8 mouse cellular contexts compared by ENCODE assay signal in the genomic region with DNA sequence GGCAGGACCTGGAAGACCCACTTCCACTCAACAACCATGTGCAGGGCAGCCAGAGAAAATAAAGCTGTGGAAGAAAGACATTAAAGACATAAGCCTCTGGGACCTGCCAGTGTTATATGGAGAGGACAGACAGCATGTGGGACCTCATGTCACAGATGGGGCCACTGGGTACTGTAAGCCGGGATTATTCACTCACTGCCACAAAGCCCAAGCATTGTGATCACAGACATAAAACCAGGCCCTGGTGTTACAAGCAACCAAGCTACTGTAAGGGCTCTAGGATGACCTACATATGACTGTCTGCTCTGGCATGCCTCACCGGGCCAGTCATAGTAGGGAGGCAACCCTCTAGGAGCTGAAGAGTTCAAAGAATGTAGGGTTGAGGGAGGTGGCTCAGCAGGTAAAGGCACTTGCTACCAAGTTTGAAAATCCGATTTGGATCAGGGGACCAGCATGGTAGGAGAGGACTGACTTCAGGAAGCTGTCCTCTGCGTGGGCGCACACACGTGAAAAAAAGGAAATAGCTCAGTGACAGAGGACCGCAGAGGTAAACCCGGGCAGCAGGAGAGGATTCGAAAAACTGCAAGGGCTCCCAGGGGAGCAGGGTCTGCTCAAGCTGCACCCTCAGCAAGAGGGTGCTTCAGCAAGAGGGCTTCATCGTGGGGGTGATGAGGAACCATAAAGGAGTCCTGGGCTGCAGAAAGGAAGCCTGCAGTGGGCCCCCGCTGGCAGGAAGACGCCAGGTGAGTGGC. TPM values are rescaled to one million over a fixed set of nuclear protein-coding genes. Genes with fewer than 3 reads are reported as not detected.
DNase-seq lines count a peak whose midpoint lies in the region; ATAC-seq and TF ChIP-seq lines count a peak whose summit lies in the region.

No protein-coding gene starts in this region.

- peaks cover 49% of the 10 kb centered on the region for H3K4me1 ChIP-seq in kidney, embryonic 15.5 days
- peaks cover 6% of the 10 kb centered on the region for H3K4me1 ChIP-seq in ES-Bruce4 (ENCODE audit: control insufficient read depth, insufficient read depth, low read length)
- H3K4me1 ChIP-seq in limb, embryonic 13.5 days = peaks cover 28% of the 10 kb centered on the region
- peaks cover 42% of the 10 kb centered on the region for H3K4me1 ChIP-seq in olfactory bulb, adult 2 months (ENCODE audit: control insufficient read depth, insufficient read depth, low read length)

- H3K4me2 ChIP-seq in kidney, embryonic 15.5 days = peak overlapping the region; percentile 90
- peak overlapping the region; percentile 98 for H3K4me2 ChIP-seq in limb, embryonic 13.5 days (replicated peaks)

- peak overlapping the region; percentile 81 for H3K27ac ChIP-seq in kidney, embryonic 15.5 days
- no peak overlapping the region for H3K27ac ChIP-seq in ES-Bruce4 (ENCODE audit: insufficient read depth, low read length)
- H3K27ac ChIP-seq in limb, embryonic 13.5 days = 0 out of 2 replicates have a peak overlapping the region, but pooled peaks have one; percentile 6
- no peak overlapping the region for H3K27ac ChIP-seq in olfactory bulb, adult 2 months (ENCODE audit: insufficient read depth, low read depth, low read length)

- TF ChIP-seq EP300 in ES-Bruce4 (IDR thresholded peaks at IDR 0.05; ENCODE audit: insufficient read depth, low read depth, low read length) = no peak

- DNase-seq in kidney, postnatal 36 days = no peak
- DNase-seq in frontal cortex, adult 2 months (ENCODE audit: extremely low spot score in 1 of 2, low spot score in 1 of 2) = no peak
- DNase-seq in urinary bladder, postnatal 4 days (ENCODE audit: low spot score in 2 of 2) = no peak

- H3K36me3 ChIP-seq in kidney, embryonic 15.5 days = peaks cover 22% of the 10 kb centered on the region
- H3K36me3 ChIP-seq in ES-Bruce4 (ENCODE audit: control insufficient read depth, insufficient read depth, low read length, poor library complexity, severe bottlenecking) = no peaks in the 10 kb centered on the region
- H3K36me3 ChIP-seq in limb, embryonic 13.5 days = peaks cover 23% of the 10 kb centered on the region

- no peaks in the 10 kb centered on the region for H3K27me3 ChIP-seq in kidney, embryonic 15.5 days
- no peaks in the 10 kb centered on the region for H3K27me3 ChIP-seq in ES-Bruce4 (ENCODE audit: control insufficient read depth, insufficient read depth, low read length, poor library complexity, severe bottlenecking)
- no peaks in the 10 kb centered on the region for H3K27me3 ChIP-seq in limb, embryonic 13.5 days

- H3K9me3 ChIP-seq in kidney, embryonic 15.5 days (replicated peaks) = no peaks in the 10 kb centered on the region
- H3K9me3 ChIP-seq in ES-Bruce4 (replicated peaks; ENCODE audit: control insufficient read depth, insufficient read depth, low read length, poor library complexity, severe bottlenecking) = no peaks in the 10 kb centered on the region
- H3K9me3 ChIP-seq in limb, embryonic 13.5 days = no peaks in the 10 kb centered on the region

- TF ChIP-seq POLR2A in ES-Bruce4 (IDR thresholded peaks at IDR 0.05; ENCODE audit: insufficient read depth, low read length) = no peak
- no peak for TF ChIP-seq POLR2A in olfactory bulb, adult 2 months (IDR thresholded peaks at IDR 0.05; ENCODE audit: insufficient read depth, low read depth, low read length)

- WGBS in kidney, embryonic 15.5 days = 13% methylated on average over 12 of the region's 12 CpGs
- WGBS in limb, embryonic 13.5 days = 16% methylated on average over 12 of the region's 12 CpGs
- 7% methylated on average over 12 of the region's 12 CpGs for whole genome bisulfite sequencing in olfactory bulb, adult 2 months

- TF ChIP-seq CTCF in ES-Bruce4 (IDR thresholded peaks at IDR 0.05; ENCODE audit: low read depth, low read length) = no peak
- TF ChIP-seq CTCF in olfactory bulb, adult 2 months (IDR thresholded peaks at IDR 0.05; ENCODE audit: insufficient read depth, low read depth, low read length) = no peak

- H3K4me3 ChIP-seq in kidney, embryonic 15.5 days (replicated peaks) = peak overlapping the region; percentile 97
- peak overlapping the region; percentile 93 for H3K4me3 ChIP-seq in ES-Bruce4 (ENCODE audit: low read depth, low read length)
- H3K4me3 ChIP-seq in limb, embryonic 13.5 days = peak overlapping the region; percentile 92
- peak overlapping the region; percentile 67 for H3K4me3 ChIP-seq in olfactory bulb, adult 2 months (ENCODE audit: insufficient read depth, low read depth, low read length)

- H3K9ac ChIP-seq in kidney, embryonic 15.5 days = peak overlapping the region; percentile 94
- H3K9ac ChIP-seq in ES-Bruce4 (ENCODE audit: low read depth, poor library complexity, severe bottlenecking) = peak overlapping the region; percentile 79
- H3K9ac ChIP-seq in limb, embryonic 13.5 days = peak overlapping the region; percentile 96

- ATAC-seq in kidney, embryonic 15.5 days (replicated peaks; ENCODE audit: low FRiP score) = no peak
- ATAC-seq in erythroblast, adult 5-6 weeks (replicated peaks; ENCODE audit: low FRiP score, poor library complexity, severe bottlenecking) = peak; percentile 13
- no peak for ATAC-seq in limb, embryonic 13.5 days (ENCODE audit: low FRiP score, low read depth)

RNA-seq across cellular contexts. Expression of a gene that starts 0.8 kb away (rescaled TPM):
- polyA plus RNA-seq in kidney, embryonic 15.5 days (2015; fragmentation: Nextera tagmentation; extraction: Ambion mirVana) = 93.5 and 95.4 TPM in 2 replicates
- 35.8 and 49.5 TPM in 2 replicates for polyA plus RNA-seq in ES-Bruce4 (2011; ENCODE audit: insufficient read depth, insufficient read length, low read depth, missing spikeins)
- total RNA-seq in erythroblast, adult 5-6 weeks (2015; ENCODE audit: low replicate concordance) = 23.6 and 66.1 TPM in 2 replicates
- 2.0 and 7.7 TPM in 2 replicates for total RNA-seq in erythroblast, adult 5-6 weeks (2017; ENCODE audit: low replicate concordance)
- polyA plus RNA-seq in limb, embryonic 13.5 days (2015; fragmentation: Nextera tagmentation; extraction: Ambion mirVana) = 80.9 and 83.0 TPM in 2 replicates
- not detected in 2 replicates for polyA plus RNA-seq in olfactory bulb, adult 2 months (2012; ENCODE audit: insufficient read depth, insufficient read length, low replicate concordance, missing spikeins)
- polyA plus RNA-seq in frontal cortex, adult 2 months (2012; rRNA removed) = 253 and 271 TPM in 2 replicates

RNA-seq across cellular contexts. Expression of a gene that starts 12.2 kb away (rescaled TPM):
- 9.9 and 11.2 TPM in 2 replicates for polyA plus RNA-seq in kidney, embryonic 15.5 days (2015; fragmentation: Nextera tagmentation; extraction: Ambion mirVana)
- polyA plus RNA-seq in ES-Bruce4 (2011; ENCODE audit: insufficient read depth, insufficient read length, low read depth, missing spikeins) = 24.9 TPM in 2 replicates
- total RNA-seq in erythroblast, adult 5-6 weeks (2015; ENCODE audit: low replicate concordance) = 0.96 and 1.0 TPM in 2 replicates
- 2.3 and 4.2 TPM in 2 replicates for total RNA-seq in erythroblast, adult 5-6 weeks (2017; ENCODE audit: low replicate concordance)
- polyA plus RNA-seq in limb, embryonic 13.5 days (2015; fragmentation: Nextera tagmentation; extraction: Ambion mirVana) = 9.3 and 10.0 TPM in 2 replicates
- not detected in 2 replicates for polyA plus RNA-seq in olfactory bulb, adult 2 months (2012; ENCODE audit: insufficient read depth, insufficient read length, low replicate concordance, missing spikeins)
- polyA plus RNA-seq in frontal cortex, adult 2 months (2012; rRNA removed) = 37.9 and 41.5 TPM in 2 replicates

RNA-seq across cellular contexts. Expression of a gene that starts 13.4 kb away (rescaled TPM):
- polyA plus RNA-seq in kidney, embryonic 15.5 days (2015; fragmentation: Nextera tagmentation; extraction: Ambion mirVana) = 93.5 and 107 TPM in 2 replicates
- polyA plus RNA-seq in ES-Bruce4 (2011; ENCODE audit: insufficient read depth, insufficient read length, low read depth, missing spikeins) = 58.4 and 68.9 TPM in 2 replicates
- 7.3 and 14.0 TPM in 2 replicates for total RNA-seq in erythroblast, adult 5-6 weeks (2015; ENCODE audit: low replicate concordance)
- total RNA-seq in erythroblast, adult 5-6 weeks (2017; ENCODE audit: low replicate concordance) = 2.6 and 3.1 TPM in 2 replicates
- 83.9 and 92.0 TPM in 2 replicates for polyA plus RNA-seq in limb, embryonic 13.5 days (2015; fragmentation: Nextera tagmentation; extraction: Ambion mirVana)
- not detected in 2 replicates for polyA plus RNA-seq in olfactory bulb, adult 2 months (2012; ENCODE audit: insufficient read depth, insufficient read length, low replicate concordance, missing spikeins)
- 61.0 and 66.1 TPM in 2 replicates for polyA plus RNA-seq in frontal cortex, adult 2 months (2012; rRNA removed)

RNA-seq across cellular contexts. Expression of a gene that starts 13.4 kb away (rescaled TPM):
- polyA plus RNA-seq in kidney, embryonic 15.5 days (2015; fragmentation: Nextera tagmentation; extraction: Ambion mirVana) = 7.0 and 8.6 TPM in 2 replicates
- polyA plus RNA-seq in ES-Bruce4 (2011; ENCODE audit: insufficient read depth, insufficient read length, low read depth, missing spikeins) = 3.6 and 5.4 TPM in 2 replicates
- not detected in 2 replicates for total RNA-seq in erythroblast, adult 5-6 weeks (2015; ENCODE audit: low replicate concordance)
- total RNA-seq in erythroblast, adult 5-6 weeks (2017; ENCODE audit: low replicate concordance) = 0.94 TPM in 1 of 2 replicates, not detected in the other
- 7.6 and 8.8 TPM in 2 replicates for polyA plus RNA-seq in limb, embryonic 13.5 days (2015; fragmentation: Nextera tagmentation; extraction: Ambion mirVana)
- not detected in 2 replicates for polyA plus RNA-seq in olfactory bulb, adult 2 months (2012; ENCODE audit: insufficient read depth, insufficient read length, low replicate concordance, missing spikeins)
- 5.6 and 8.1 TPM in 2 replicates for polyA plus RNA-seq in frontal cortex, adult 2 months (2012; rRNA removed)

RNA-seq across cellular contexts. Expression of a gene that starts 16.5 kb away (rescaled TPM):
- polyA plus RNA-seq in kidney, embryonic 15.5 days (2015; fragmentation: Nextera tagmentation; extraction: Ambion mirVana) = 4.5 and 5.3 TPM in 2 replicates
- polyA plus RNA-seq in ES-Bruce4 (2011; ENCODE audit: insufficient read depth, insufficient read length, low read depth, missing spikeins) = 2.4 and 2.8 TPM in 2 replicates
- 0.21 TPM in 1 of 2 replicates, not detected in the other for total RNA-seq in erythroblast, adult 5-6 weeks (2015; ENCODE audit: low replicate concordance)
- not detected in 2 replicates for total RNA-seq in erythroblast, adult 5-6 weeks (2017; ENCODE audit: low replicate concordance)
- polyA plus RNA-seq in limb, embryonic 13.5 days (2015; fragmentation: Nextera tagmentation; extraction: Ambion mirVana) = 3.7 and 5.6 TPM in 2 replicates
- polyA plus RNA-seq in olfactory bulb, adult 2 months (2012; ENCODE audit: insufficient read depth, insufficient read length, low replicate concordance, missing spikeins) = not detected in 2 replicates
- polyA plus RNA-seq in frontal cortex, adult 2 months (2012; rRNA removed) = 2.8 and 3.1 TPM in 2 replicates

Comparison
In these comparisons a context has a peak if more than half of its experiments do, and no peak if none do; other contexts are left out.
1. H3K27ac ChIP-seq: peak in kidney, embryonic 15.5 days (single experiment) and limb, embryonic 13.5 days (single experiment); none in ES-Bruce4 (single experiment) and olfactory bulb, adult 2 months (single experiment).
2. RNA of a gene that starts 0.8 kb away (polyA plus RNA-seq): 253 to 271 TPM in frontal cortex, adult 2 months, 93.5 to 95.4 TPM in kidney, embryonic 15.5 days, 80.9 to 83.0 TPM in limb, embryonic 13.5 days and 35.8 to 49.5 TPM in ES-Bruce4; not detected in olfactory bulb, adult 2 months; every median in the first group is over 10 times any median in the second.
3. RNA of a gene that starts 13.4 kb away (polyA plus RNA-seq): 93.5 to 107 TPM in kidney, embryonic 15.5 days, 83.9 to 92.0 TPM in limb, embryonic 13.5 days, 58.4 to 68.9 TPM in ES-Bruce4 and 61.0 to 66.1 TPM in frontal cortex, adult 2 months; not detected in olfactory bulb, adult 2 months; every median in the first group is over 10 times any median in the second.
4. Peak in every context shown above with its lines, with median percentiles within 50 percentile points of each other: H3K4me3 ChIP-seq and H3K9ac ChIP-seq.